Mouse (Mus musculus) megakaryocyte, embryonic 14.5 days (primary cell): ENCODE measurements around the gene Gja3. TPM values are rescaled to one million over a fixed set of nuclear protein-coding genes. Genes with fewer than 3 reads are reported as not detected.
"Not testable (repeated sequence)": the region's sequence is repeated elsewhere in the genome, so short reads cannot be mapped to it uniquely, and the experiment has no call there.

Experiments used
- H3K27me3 ChIP-seq: replicated peaks from 2 replicates; pipeline ENCODE3; 2012; ENCODE audit warnings: inconsistent platforms
- H3K36me3 ChIP-seq: replicated peaks from 2 replicates; pipeline ENCODE3; 2012; ENCODE audit warnings: low read length, inconsistent platforms, mixed read lengths
- H3K4me1 ChIP-seq: 2 replicates; pipeline ENCODE4 v1.6.1; 2012; ENCODE audit warnings: inconsistent platforms
- H3K4me3 ChIP-seq: replicated peaks from 2 replicates; pipeline ENCODE3; 2012; ENCODE audit warnings: moderate library complexity, mild to moderate bottlenecking, inconsistent platforms
- H3K9me3 ChIP-seq: 2 replicates; pipeline ENCODE4 v1.6.1; 2012; ENCODE audit warnings: inconsistent platforms
- FLI1 ChIP-seq: IDR thresholded peaks from 2 replicates; pipeline ENCODE4 v1.6.1; 2012; ENCODE audit warnings: low read length, inconsistent platforms, mixed read lengths
- GATA1 ChIP-seq: IDR thresholded peaks from 3 replicates; pipeline ENCODE4 v1.6.1; 2012; ENCODE audit warnings: mixed read lengths, low read length, inconsistent platforms, borderline replicate concordance
- polyA plus RNA-seq: library from polyadenylated mRNA; stranded (reverse); fragments of >175 nt; gene quantifications from 2 replicates; pipeline ENCODE4 v1.2.3, GENCODE M21; 2012; ENCODE audit warnings: low replicate concordance; ENCODE audit not compliant: insufficient read depth

Gja3 gene
- polyA plus RNA-seq, 1 experiment: not detected

DNA sequence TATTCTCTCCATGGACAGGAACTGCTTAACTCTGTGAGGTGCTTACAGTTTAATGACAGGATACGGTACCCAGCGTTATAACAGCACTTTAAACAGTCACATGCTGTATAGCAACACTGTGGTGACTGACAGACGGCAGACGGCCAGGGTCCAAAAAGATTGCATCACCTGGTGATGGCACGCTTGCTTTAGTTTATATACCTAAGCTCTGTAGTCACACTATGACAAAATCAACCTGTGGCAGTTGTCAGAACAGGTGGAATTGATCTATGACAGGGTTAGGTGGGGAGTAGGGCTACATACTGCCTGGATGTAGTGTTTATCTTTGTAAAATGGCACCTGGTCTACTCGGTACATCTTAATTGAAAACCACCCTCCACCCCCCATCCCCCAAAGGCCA, 14.0 kb downstream of the Gja3 start:
- peaks cover 13% of the 10 kb centered on the region for H3K27me3 ChIP-seq
- no peaks in the 10 kb centered on the region for H3K4me1 ChIP-seq
- peaks cover 6% of the 10 kb centered on the region for H3K9me3 ChIP-seq
- H3K4me3 ChIP-seq: no peak overlapping the region
- no peaks in the 10 kb centered on the region for H3K36me3 ChIP-seq
- TF ChIP-seq FLI1 (no peak), GATA1 (no peak)

GRCm38 (mm10) chr14:57041439-57041838, 16.5 kb downstream of the Gja3 start:
- H3K27me3 ChIP-seq: peaks cover 11% of the 10 kb centered on the region
- no peak for TF ChIP-seq GATA1
- TF ChIP-seq FLI1: no peak
- peaks cover 6% of the 10 kb centered on the region for H3K9me3 ChIP-seq
- H3K36me3 ChIP-seq: no peaks in the 10 kb centered on the region
- H3K4me1 ChIP-seq: no peaks in the 10 kb centered on the region; the same call in 1 of the 2 replicates
- H3K4me3 ChIP-seq: no peak overlapping the region

GRCm38 (mm10) chr14:57034926-57035498, 22.9 kb downstream of the Gja3 start:
- Histone ChIP-seq H3K4me1 (no peaks in the 10 kb centered on the region; the same call in 1 of the 2 replicates), H3K4me3 (no peak overlapping the region), H3K9me3 (no peaks in the 10 kb centered on the region), H3K36me3 (no peaks in the 10 kb centered on the region), H3K27me3 (peaks cover 11% of the 10 kb centered on the region)
- TF ChIP-seq GATA1 (no peak), FLI1 (no peak)

DNA sequence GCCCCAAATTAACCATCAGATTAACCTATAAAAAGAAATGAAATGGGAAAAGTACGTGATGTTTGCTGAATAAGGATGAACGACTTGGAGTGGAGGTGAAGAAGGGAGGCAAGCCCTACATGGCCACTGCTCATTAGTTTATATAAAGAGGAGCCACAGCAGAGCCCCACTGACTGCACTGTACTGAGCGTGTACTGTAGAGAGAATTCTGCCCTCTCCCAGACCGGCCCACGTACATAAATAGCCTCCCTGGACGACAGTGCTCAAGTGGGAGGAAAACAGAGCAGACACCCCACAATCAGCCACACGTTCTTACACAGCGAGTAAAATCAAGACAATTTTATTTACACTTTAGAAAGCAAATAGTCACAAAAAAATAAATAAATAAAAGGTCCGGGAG, 23.8 kb downstream of the Gja3 start:
- no peaks in the 10 kb centered on the region for H3K9me3 ChIP-seq
- H3K4me3 ChIP-seq: no peak overlapping the region
- H3K27me3 ChIP-seq: peaks cover 11% of the 10 kb centered on the region
- TF ChIP-seq GATA1: no peak
- TF ChIP-seq FLI1: no peak
- no peaks in the 10 kb centered on the region; the same call in 1 of the 2 replicates for H3K4me1 ChIP-seq
- no peaks in the 10 kb centered on the region for H3K36me3 ChIP-seq

GRCm38 (mm10) chr14:57032850-57033249, 25.1 kb downstream of the Gja3 start:
- Histone ChIP-seq H3K4me3 (no peak overlapping the region), H3K27me3 (peaks cover 11% of the 10 kb centered on the region), H3K4me1 (no peaks in the 10 kb centered on the region; the same call in 1 of the 2 replicates), H3K36me3 (no peaks in the 10 kb centered on the region), H3K9me3 (no peaks in the 10 kb centered on the region)
- TF ChIP-seq GATA1 (no peak), FLI1 (no peak)

DNA sequence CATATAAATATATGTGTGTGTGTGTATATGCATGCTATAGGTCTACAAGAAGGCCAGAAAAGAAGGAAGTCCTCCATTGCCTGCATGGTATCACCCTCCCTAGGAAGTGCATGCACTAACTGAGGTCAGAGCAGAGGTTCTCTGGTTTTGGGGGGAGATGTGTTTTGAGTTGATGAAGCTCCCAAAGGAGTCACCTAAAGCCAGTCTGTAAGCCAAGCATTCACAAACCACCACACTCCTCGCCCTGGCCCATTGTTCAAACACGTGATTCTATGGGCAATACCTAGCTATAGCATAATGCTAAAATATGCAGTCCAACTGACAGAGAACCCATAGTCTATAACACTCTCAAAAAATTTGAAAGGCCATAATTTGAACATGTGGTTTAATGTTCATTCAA, 39.5 kb downstream of the Gja3 start:
- TF ChIP-seq GATA1 (no peak), FLI1 (no peak)
- H3K4me1 ChIP-seq: no peaks in the 10 kb centered on the region
- no peaks in the 10 kb centered on the region for H3K27me3 ChIP-seq
- H3K9me3 ChIP-seq: no peaks in the 10 kb centered on the region
- no peak overlapping the region for H3K4me3 ChIP-seq
- H3K36me3 ChIP-seq: no peaks in the 10 kb centered on the region

DNA sequence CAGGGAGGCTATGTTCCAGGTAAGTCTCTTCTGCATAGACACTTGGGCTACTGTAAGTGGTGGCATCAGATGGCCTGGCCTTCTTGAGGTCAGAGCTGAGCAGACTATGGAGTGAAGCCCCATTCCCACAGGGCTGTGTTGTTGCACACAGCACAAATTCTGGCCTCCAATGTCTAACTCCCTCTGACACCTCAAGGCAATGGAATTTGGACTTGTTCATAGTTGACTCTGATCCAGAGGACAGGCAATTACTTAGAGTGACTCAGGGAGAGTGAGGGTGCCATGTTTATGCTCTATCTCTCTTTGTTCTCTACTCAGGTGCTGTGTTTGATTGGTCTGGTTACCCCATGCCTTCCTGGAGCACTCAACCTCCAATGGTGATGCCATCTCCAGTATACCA, 41.1 kb downstream of the Gja3 start:
- H3K9me3 ChIP-seq, H3K4me1 ChIP-seq, H3K36me3 ChIP-seq, H3K27me3 ChIP-seq, H3K4me3 ChIP-seq: not testable (repeated sequence)

DNA sequence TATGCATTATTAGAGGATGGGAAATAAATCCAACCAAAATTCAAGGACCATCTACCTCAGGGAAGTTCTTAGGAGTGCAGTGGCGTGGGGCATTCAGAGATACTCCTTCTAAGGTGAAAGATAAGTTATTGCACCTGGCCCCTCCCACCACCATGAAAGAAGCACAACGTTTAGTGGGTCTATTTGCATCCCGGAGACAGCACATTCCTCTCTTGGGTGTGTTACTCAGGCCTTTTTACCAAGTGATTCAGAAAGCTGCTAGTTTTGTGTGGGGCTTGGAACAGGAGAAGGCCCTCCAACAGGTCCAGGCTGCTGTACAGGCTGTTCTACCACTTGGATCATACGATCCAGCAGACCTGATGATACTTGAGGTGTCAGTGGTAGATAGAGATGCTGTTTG, 69.3 kb downstream of the Gja3 start:
- TF ChIP-seq GATA1 (no peak), FLI1 (no peak)
- H3K4me1 ChIP-seq: no peaks in the 10 kb centered on the region
- H3K4me3 ChIP-seq: no peak overlapping the region
- no peaks in the 10 kb centered on the region for H3K27me3 ChIP-seq
- H3K9me3 ChIP-seq: no peaks in the 10 kb centered on the region
- H3K36me3 ChIP-seq: no peaks in the 10 kb centered on the region

Other genes with a start within 250 kb of the Gja3 start
- 0.67 and 1.5 TPM in 2 replicates for gene Zmym5, start 246.4 kb downstream of the Gja3 start, polyA plus RNA-seq
- 1.2 TPM in 1 of 2 replicates, not detected in the other for gene Zmym2, start 171.4 kb downstream of the Gja3 start, polyA plus RNA-seq
- not detected in 2 replicates for gene Gjb2, start 46.6 kb upstream of the Gja3 start, polyA plus RNA-seq
- not detected in 2 replicates for gene Gm4491, start 57.8 kb upstream of the Gja3 start, polyA plus RNA-seq
- not detected in 2 replicates for gene Gjb6, start 75.5 kb upstream of the Gja3 start, polyA plus RNA-seq